Mouse (Mus musculus): Measurements from ENCODE around the gene Pkmyt1. TPM values are rescaled to one million over a fixed set of nuclear protein-coding genes. Genes with fewer than 3 reads are reported as not detected.
A peak's percentile ranks its signal among the peaks of the same experiment; 100 is the strongest.

Pkmyt1 gene
- polyA plus RNA-seq, 1 experiment from 2014 or later = 47.4 TPM

DNA sequence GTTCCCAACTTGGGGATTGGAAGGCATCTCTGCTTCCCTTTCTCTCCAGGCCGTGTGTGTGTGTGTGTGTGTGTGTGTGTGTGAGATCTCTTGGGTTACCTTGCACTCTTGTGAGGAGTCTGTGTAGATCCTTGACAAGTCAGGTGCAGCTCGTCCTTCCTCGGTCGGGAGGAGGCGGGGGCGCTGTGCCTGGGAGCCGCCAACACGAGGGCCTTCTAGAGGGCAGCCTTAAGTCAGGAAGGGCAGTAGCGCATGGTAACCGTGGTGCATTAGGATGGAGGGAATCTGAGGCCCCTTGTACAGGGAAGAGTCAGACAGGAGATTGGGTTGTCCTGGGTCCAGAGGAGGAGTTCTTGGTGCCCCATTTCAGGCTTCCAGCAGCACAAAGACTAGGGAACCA is 50.1 kb downstream of the Pkmyt1 start:
- Histone ChIP-seq H3K27me3 (replicated peaks) (no peaks in the 10 kb centered on the region), H3K36me3 (no peaks in the 10 kb centered on the region), H3K4me2 (no peak overlapping the region), H3K4me3 (replicated peaks) (no peak overlapping the region), H3K9ac (no peak overlapping the region), H3K27ac (no peak overlapping the region), H3K4me1 (no peaks in the 10 kb centered on the region), H3K9me3 (no peaks in the 10 kb centered on the region)
- 69% methylated on average over 10 of the region's 10 CpGs for WGBS
- no peak for ATAC-seq (ENCODE audit: insufficient read depth, low FRiP score, low read depth)

DNA sequence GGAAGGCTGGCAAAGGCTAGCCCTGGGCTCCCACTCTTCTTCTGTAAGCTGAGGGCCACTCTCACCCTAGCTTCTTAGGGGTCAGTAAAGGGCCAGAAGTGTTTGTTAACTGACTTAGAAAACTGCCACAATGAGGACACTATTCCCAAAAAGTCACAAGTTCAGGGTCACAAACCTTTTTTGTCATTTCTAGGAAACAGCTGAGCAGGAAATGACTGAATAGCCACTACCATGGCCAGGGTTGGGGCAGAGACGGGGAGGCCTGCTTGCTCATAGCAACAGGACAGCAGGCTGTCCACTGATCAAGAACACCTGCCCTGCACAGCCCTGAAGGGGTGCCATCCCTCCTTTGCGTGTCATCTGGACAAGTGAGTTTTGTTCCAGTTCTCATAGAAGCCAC is 51.0 kb downstream of the Pkmyt1 start:
- Histone ChIP-seq H3K27me3 (replicated peaks) (no peaks in the 10 kb centered on the region), H3K4me2 (no peak overlapping the region), H3K9ac (no peak overlapping the region), H3K4me3 (replicated peaks) (no peak overlapping the region), H3K27ac (no peak overlapping the region), H3K9me3 (no peaks in the 10 kb centered on the region), H3K4me1 (no peaks in the 10 kb centered on the region), H3K36me3 (no peaks in the 10 kb centered on the region)
- ATAC-seq (ENCODE audit: insufficient read depth, low FRiP score, low read depth) = no peak
- WGBS = 80% methylated on average over 2 of the region's 2 CpGs

DNA sequence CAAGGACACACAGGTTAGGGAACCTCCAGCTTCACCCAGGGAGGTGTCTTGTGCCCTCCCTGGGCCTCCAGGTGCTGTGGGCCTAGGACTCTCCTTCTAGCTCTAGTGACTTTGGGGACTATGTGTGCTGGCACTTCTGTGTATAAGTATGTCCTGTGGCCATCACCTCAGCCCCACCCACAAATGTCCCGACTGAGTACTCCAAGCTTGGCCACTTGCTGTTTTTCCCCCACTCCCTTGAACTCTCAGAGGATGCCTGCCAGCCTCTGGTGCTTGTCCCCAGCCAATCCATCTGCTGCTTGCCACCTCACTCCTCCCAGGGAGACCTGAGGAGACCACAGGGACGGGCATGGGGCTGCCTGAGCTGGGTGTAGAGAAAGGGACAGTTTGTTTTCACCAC is 52.3 kb downstream of the Pkmyt1 start:
- Histone ChIP-seq H3K9me3 (no peaks in the 10 kb centered on the region), H3K4me2 (no peak overlapping the region), H3K27me3 (replicated peaks) (no peaks in the 10 kb centered on the region), H3K4me3 (replicated peaks) (no peak overlapping the region), H3K4me1 (no peaks in the 10 kb centered on the region), H3K36me3 (no peaks in the 10 kb centered on the region), H3K9ac (no peak overlapping the region), H3K27ac (no peak overlapping the region)
- WGBS = 36% methylated on average over 2 of the region's 2 CpGs
- ATAC-seq (ENCODE audit: insufficient read depth, low FRiP score, low read depth) = no peak

DNA sequence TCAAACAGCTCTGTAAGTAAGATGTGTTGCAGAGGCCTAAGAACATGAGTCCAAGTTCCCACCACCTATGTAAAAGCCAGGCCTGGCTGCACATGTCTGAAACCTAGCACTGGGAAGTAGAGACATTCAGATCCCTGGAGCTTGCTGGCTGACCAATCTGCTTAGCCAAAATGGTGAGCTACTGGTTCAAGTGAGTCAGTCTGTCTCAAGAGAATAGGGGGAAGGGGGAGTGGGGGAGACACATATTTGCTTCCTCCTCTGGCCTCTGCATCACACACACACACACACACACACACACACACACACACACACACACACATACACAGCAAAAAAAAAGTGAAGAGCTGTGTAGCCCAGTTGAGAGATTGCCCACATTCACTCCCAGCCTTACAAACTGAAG is 57.2 kb downstream of the Pkmyt1 start:
- no peak for ATAC-seq (ENCODE audit: insufficient read depth, low FRiP score, low read depth)
- Histone ChIP-seq H3K36me3 (no peaks in the 10 kb centered on the region), H3K4me1 (no peaks in the 10 kb centered on the region; the same call in 1 of the 2 replicates), H3K4me3 (replicated peaks) (no peak overlapping the region), H3K9me3 (no peaks in the 10 kb centered on the region), H3K9ac (no peak overlapping the region), H3K4me2 (no peak overlapping the region), H3K27ac (no peak overlapping the region), H3K27me3 (replicated peaks) (no peaks in the 10 kb centered on the region)

DNA sequence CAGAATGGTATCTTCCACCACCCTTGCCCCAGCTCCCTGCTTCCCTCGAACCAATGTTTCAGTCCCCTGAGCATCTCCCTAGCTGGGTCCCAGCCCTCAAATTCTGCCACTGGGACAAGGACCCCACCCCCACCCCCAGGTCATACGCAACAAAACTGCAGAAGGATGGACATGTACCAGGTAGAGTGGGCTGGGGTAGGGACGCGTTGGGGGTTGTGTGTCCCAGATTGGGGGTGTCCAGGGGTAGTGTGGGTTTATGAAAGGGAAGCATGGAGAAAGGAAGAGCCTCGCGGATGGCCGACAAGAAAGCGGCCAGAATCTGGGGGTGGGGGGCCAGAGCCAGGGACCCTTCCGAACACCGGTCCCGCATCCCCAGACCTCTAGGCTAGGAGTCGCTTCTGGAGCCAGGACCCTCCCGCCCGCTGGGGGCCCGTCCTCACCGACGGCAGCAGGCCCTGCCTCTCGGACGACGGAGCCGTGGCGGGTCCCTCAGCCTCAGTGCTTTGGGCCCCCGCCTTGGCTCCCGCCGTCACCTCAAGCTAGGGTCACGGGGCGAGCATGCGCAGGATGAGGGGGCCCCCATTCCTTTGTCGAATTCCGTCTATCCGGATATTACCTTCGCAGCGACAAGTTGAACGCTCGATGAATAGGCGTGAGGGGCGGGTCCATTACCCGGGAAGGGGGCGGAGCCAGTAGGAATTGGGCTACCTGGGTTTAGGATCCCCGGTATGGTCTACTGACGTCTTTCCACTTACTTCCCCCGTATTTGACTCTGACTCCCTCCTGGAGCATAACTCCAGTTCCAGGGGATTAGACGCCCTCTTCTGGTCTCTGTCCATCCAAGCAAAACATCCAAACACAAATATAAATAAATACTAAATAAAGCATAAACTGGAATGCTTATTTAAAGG is 59.7 kb downstream of the Pkmyt1 start, which contains the start of gene Flywch2:
Gene Flywch2, minus strand, starts transcription at position 521 of the 911 bp plus-strand sequence.
- Histone ChIP-seq H3K27ac (no peak within 1 kb of the TSS), H3K9me3 (no peaks in the 10 kb centered on the region), H3K9ac (peak within 1 kb of the TSS; percentile 39; the same call in 1 of the 2 replicates), H3K4me2 (peak within 1 kb of the TSS; percentile 95), H3K4me1 (peaks cover 7% of the 10 kb centered on the region), H3K36me3 (no peaks in the 10 kb centered on the region), H3K27me3 (replicated peaks) (no peaks in the 10 kb centered on the region), H3K4me3 (replicated peaks) (peak within 1 kb of the TSS; percentile 63)
- WGBS = 3% methylated on average over 43 of the region's 43 CpGs
- ATAC-seq (ENCODE audit: insufficient read depth, low FRiP score, low read depth) = peak; percentile 72

Other genes with a start within 250 kb of the Pkmyt1 start
- gene Vmn2r117, start 246.6 kb upstream of the Pkmyt1 start, polyA plus RNA-seq (2015; fragmentation: Nextera tagmentation; extraction: Ambion mirVana) = not detected in 2 replicates
- gene Zfp213, start 162.1 kb upstream of the Pkmyt1 start, polyA plus RNA-seq (2015; fragmentation: Nextera tagmentation; extraction: Ambion mirVana) = 16.1 and 18.8 TPM in 2 replicates
- gene Zfp13, start 126.8 kb upstream of the Pkmyt1 start, polyA plus RNA-seq (2015; fragmentation: Nextera tagmentation; extraction: Ambion mirVana) = 10.3 and 12.7 TPM in 2 replicates
- gene Zscan10, start 125.5 kb upstream of the Pkmyt1 start, polyA plus RNA-seq (2015; fragmentation: Nextera tagmentation; extraction: Ambion mirVana) = 0.12 and 0.18 TPM in 2 replicates
- gene Mmp25, start 81.1 kb upstream of the Pkmyt1 start, polyA plus RNA-seq (2015; fragmentation: Nextera tagmentation; extraction: Ambion mirVana) = 0.66 and 0.78 TPM in 2 replicates
- 9.9 and 12.2 TPM in 2 replicates for gene Bicdl2, start 65.8 kb upstream of the Pkmyt1 start, polyA plus RNA-seq (2015; fragmentation: Nextera tagmentation; extraction: Ambion mirVana)
- 73.7 and 84.8 TPM in 2 replicates for gene Hcfc1r1, start 52.7 kb upstream of the Pkmyt1 start, polyA plus RNA-seq (2015; fragmentation: Nextera tagmentation; extraction: Ambion mirVana)
- 37.8 and 39.9 TPM in 2 replicates for gene Thoc6, start 52.5 kb upstream of the Pkmyt1 start, polyA plus RNA-seq (2015; fragmentation: Nextera tagmentation; extraction: Ambion mirVana)
- 23.8 and 25.4 TPM in 2 replicates for gene Tnfrsf12a, start 48.9 kb upstream of the Pkmyt1 start, polyA plus RNA-seq (2015; fragmentation: Nextera tagmentation; extraction: Ambion mirVana)
- gene Cldn6, start 47.1 kb upstream of the Pkmyt1 start, polyA plus RNA-seq (2015; fragmentation: Nextera tagmentation; extraction: Ambion mirVana) = 92.7 and 122 TPM in 2 replicates
- gene Cldn9, start 42.3 kb upstream of the Pkmyt1 start, polyA plus RNA-seq (2015; fragmentation: Nextera tagmentation; extraction: Ambion mirVana) = 1.8 and 2.4 TPM in 2 replicates
- gene 1520401A03Rik, start 3.6 kb upstream of the Pkmyt1 start, polyA plus RNA-seq (2015; fragmentation: Nextera tagmentation; extraction: Ambion mirVana) = 0.06 and 0.22 TPM in 2 replicates
- 22.6 and 23.2 TPM in 2 replicates for gene Paqr4, start 14.5 kb downstream of the Pkmyt1 start, polyA plus RNA-seq (2015; fragmentation: Nextera tagmentation; extraction: Ambion mirVana)
- 0.49 and 0.74 TPM in 2 replicates for gene Kremen2, start 19.5 kb downstream of the Pkmyt1 start, polyA plus RNA-seq (2015; fragmentation: Nextera tagmentation; extraction: Ambion mirVana)
- 48.9 and 50.5 TPM in 2 replicates for gene Flywch1, start 45.3 kb downstream of the Pkmyt1 start, polyA plus RNA-seq (2015; fragmentation: Nextera tagmentation; extraction: Ambion mirVana)
- 18.1 and 23.5 TPM in 2 replicates for gene Flywch2, start 59.7 kb downstream of the Pkmyt1 start, polyA plus RNA-seq (2015; fragmentation: Nextera tagmentation; extraction: Ambion mirVana)
- gene Srrm2, start 64.2 kb downstream of the Pkmyt1 start, polyA plus RNA-seq (2015; fragmentation: Nextera tagmentation; extraction: Ambion mirVana) = 448 and 501 TPM in 2 replicates
- gene Elob, start 102.8 kb downstream of the Pkmyt1 start, polyA plus RNA-seq (2015; fragmentation: Nextera tagmentation; extraction: Ambion mirVana) = 938 and 1,022 TPM in 2 replicates
- 0.17 TPM in 1 of 2 replicates, not detected in the other for gene Prss33, start 109.7 kb downstream of the Pkmyt1 start, polyA plus RNA-seq (2015; fragmentation: Nextera tagmentation; extraction: Ambion mirVana)
- 2.9 and 4.0 TPM in 2 replicates for gene Prss32, start 117.5 kb downstream of the Pkmyt1 start, polyA plus RNA-seq (2015; fragmentation: Nextera tagmentation; extraction: Ambion mirVana)
- 1.6 and 1.9 TPM in 2 replicates for gene Prss41, start 117.8 kb downstream of the Pkmyt1 start, polyA plus RNA-seq (2015; fragmentation: Nextera tagmentation; extraction: Ambion mirVana)
- not detected in 2 replicates for gene Prss21, start 141.7 kb downstream of the Pkmyt1 start, polyA plus RNA-seq (2015; fragmentation: Nextera tagmentation; extraction: Ambion mirVana)
- not detected in 2 replicates for gene Dcpp1, start 154.5 kb downstream of the Pkmyt1 start, polyA plus RNA-seq (2015; fragmentation: Nextera tagmentation; extraction: Ambion mirVana)
- gene Dcpp2, start 154.5 kb downstream of the Pkmyt1 start, polyA plus RNA-seq (2015; fragmentation: Nextera tagmentation; extraction: Ambion mirVana) = not detected in 2 replicates
- not detected in 2 replicates for gene Dcpp3, start 191.1 kb downstream of the Pkmyt1 start, polyA plus RNA-seq (2015; fragmentation: Nextera tagmentation; extraction: Ambion mirVana)
- not detected in 2 replicates for gene Sbp, start 215.3 kb downstream of the Pkmyt1 start, polyA plus RNA-seq (2015; fragmentation: Nextera tagmentation; extraction: Ambion mirVana)
- not detected in 2 replicates for gene Sbpl, start 228.9 kb downstream of the Pkmyt1 start, polyA plus RNA-seq (2015; fragmentation: Nextera tagmentation; extraction: Ambion mirVana)

Data from stomach, embryonic 15.5 days (tissue).